Mouse (Mus musculus) hindbrain, embryonic 13.5 days (tissue): Measurements from ENCODE around the gene Edrf1. TPM values are rescaled to one million over a fixed set of nuclear protein-coding genes. Genes with fewer than 3 reads are reported as not detected.
A peak's percentile ranks its signal among the peaks of the same experiment; 100 is the strongest.

Source experiments
- ATAC-seq: fragments of 200-750 bp; cut with Nextera tagmentation; 2 replicates; pipeline ENCODE4 v1.8.0; 2017; ENCODE audit warnings: moderate TSS enrichment; ENCODE audit not compliant: low FRiP score
- H3K27ac ChIP-seq: fragments of 300-500 bp; sonication (generic); 2 replicates; pipeline ENCODE4 v1.5.1; 2015; ENCODE audit warnings: inconsistent platforms, mild to moderate bottlenecking, moderate library complexity
- H3K27me3 ChIP-seq: fragments of 300-500 bp; sonication (generic); 2 replicates; pipeline ENCODE4 v1.6.1; 2015; ENCODE audit warnings: mild to moderate bottlenecking, inconsistent platforms
- H3K36me3 ChIP-seq: fragments of 300-500 bp; sonication (generic); 2 replicates; pipeline ENCODE4 v1.6.1; 2015; ENCODE audit warnings: mild to moderate bottlenecking, inconsistent platforms
- H3K4me1 ChIP-seq: fragments of 300-500 bp; sonication (generic); replicated peaks from 2 replicates; pipeline ENCODE4 v1.6.1; 2015; ENCODE audit warnings: inconsistent platforms
- H3K4me2 ChIP-seq: fragments of 300-500 bp; sonication (generic); 2 replicates; pipeline ENCODE4 v1.6.1; 2015; ENCODE audit warnings: inconsistent platforms, mild to moderate bottlenecking, moderate library complexity
- H3K4me3 ChIP-seq: fragments of 300-500 bp; sonication (generic); 2 replicates; pipeline ENCODE4 v1.5.1; 2015; ENCODE audit warnings: mild to moderate bottlenecking, inconsistent platforms
- H3K9ac ChIP-seq: fragments of 300-500 bp; sonication (generic); 2 replicates; pipeline ENCODE4 v1.6.1; 2015; ENCODE audit warnings: mild to moderate bottlenecking, inconsistent platforms
- H3K9me3 ChIP-seq: fragments of 300-500 bp; sonication (generic); 2 replicates; pipeline ENCODE4 v1.6.1; 2016; ENCODE audit warnings: inconsistent platforms
- WGBS: fragments of 180-500 bp; shearing (Covaris S2); methylation state at CpG from one replicate; pipeline ENCODE4 v1.1.7; 2015; 5-methylcytosine and 5-hydroxymethylcytosine counted together
- polyA plus RNA-seq: library from polyadenylated mRNA; unstranded; fragments of >200 nt; fragmentation: Nextera tagmentation; extraction: Ambion mirVana; gene quantifications from 2 replicates; pipeline ENCODE4 v1.2.1, GENCODE M21; 2015

Gene Edrf1
- polyA plus RNA-seq, 1 experiment from 2014 or later = 23.8 TPM

DNA sequence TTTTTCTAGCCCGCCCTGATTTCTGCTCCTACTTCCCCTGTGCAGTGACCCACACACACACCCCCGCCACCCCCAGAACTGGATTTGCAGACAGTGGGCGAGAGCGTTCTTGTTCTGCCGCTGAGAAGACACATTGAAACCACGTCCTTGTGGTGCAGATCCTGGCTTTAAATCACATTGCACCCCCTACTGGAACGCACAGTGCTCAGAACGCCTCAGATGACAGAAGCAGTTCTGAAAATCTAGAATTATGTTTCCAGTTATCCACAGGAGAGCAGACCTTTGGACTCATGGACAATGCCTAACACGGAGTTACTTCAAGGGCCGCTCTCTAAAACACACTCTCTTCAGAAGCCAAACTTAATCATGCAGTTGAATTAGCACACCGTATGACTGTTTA, 16.6 kb upstream of the Edrf1 start:
- no peaks in the 10 kb centered on the region for H3K27me3 ChIP-seq
- no peak overlapping the region for H3K4me3 ChIP-seq
- WGBS = 49% methylated on average over 11 of the region's 11 CpGs
- ATAC-seq = no peak
- H3K9me3 ChIP-seq = no peaks in the 10 kb centered on the region
- 0 out of 2 replicates have a peak, but pooled peaks cover 5% of the 10 kb centered on the region for H3K4me1 ChIP-seq
- no peak overlapping the region for H3K4me2 ChIP-seq
- no peak overlapping the region for H3K27ac ChIP-seq
- H3K36me3 ChIP-seq = no peaks in the 10 kb centered on the region
- no peak overlapping the region for H3K9ac ChIP-seq

DNA sequence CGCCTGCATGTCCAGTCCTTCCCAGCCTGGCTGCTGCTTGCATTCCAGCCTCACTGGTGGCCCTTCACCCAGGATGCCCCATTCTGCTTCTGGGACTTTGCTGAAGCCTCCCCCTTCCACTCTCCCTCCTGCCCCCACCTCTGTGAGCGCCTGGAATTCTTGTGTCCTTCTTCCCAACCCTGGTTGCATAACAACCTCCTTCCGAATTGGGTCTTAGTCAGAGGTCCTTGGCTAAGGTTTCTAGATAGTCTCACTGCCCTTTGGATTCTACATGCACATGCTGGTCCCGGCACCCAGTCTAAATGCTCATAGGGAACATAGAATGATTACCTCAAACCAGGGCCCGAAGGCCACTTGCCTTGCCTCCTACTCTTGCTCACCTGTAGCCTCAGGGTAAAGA, 14.1 kb upstream of the Edrf1 start:
- WGBS = 87% methylated on average over 5 of the region's 5 CpGs
- H3K4me3 ChIP-seq = no peak overlapping the region
- no peak overlapping the region for H3K4me2 ChIP-seq
- no peaks in the 10 kb centered on the region for H3K27me3 ChIP-seq
- H3K9ac ChIP-seq = no peak overlapping the region
- no peak for ATAC-seq
- H3K9me3 ChIP-seq = no peaks in the 10 kb centered on the region
- H3K27ac ChIP-seq = no peak overlapping the region
- H3K36me3 ChIP-seq = no peaks in the 10 kb centered on the region
- H3K4me1 ChIP-seq = peaks cover 14% of the 10 kb centered on the region

DNA sequence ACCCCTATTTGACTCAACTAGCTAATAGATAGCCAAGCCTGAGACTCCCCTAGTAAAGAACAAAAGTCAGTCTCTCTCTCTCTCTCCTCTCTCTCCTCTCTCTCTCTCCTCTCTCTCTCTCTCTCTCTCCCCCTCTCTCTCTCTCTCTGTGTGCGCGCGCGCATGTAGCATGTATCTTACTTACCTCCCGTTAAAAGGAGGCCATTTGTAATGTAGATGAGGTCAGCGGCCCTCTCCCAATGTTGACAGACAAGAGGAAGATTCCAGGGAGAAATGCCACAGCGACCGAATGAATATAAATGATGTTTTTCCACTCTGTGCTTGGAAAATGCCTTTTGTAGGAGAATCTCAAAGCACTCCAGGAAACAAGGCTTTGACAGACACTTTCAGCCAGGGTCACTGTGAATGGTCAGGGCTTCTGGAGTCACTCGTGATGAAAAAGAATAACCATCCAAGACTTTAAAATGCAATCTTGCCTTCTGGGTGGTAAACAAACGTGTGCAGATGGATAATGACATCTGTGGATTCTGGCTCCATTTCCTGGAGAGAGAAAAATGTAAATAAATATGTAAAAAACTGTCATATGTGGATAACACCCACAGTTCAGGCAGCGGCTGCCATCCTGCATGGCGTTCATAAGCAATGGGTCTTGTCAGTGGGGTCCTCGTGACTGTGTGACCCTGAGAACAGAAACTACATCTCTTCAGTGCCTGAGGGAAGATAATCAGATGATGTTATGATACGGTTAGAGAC, 10.0 kb upstream of the Edrf1 start:
- peak overlapping the region; percentile 66 for H3K27ac ChIP-seq
- no peak overlapping the region for H3K4me3 ChIP-seq
- no peak overlapping the region for H3K4me2 ChIP-seq
- H3K36me3 ChIP-seq = no peaks in the 10 kb centered on the region
- ATAC-seq = no peak
- H3K9me3 ChIP-seq = no peaks in the 10 kb centered on the region
- no peak overlapping the region for H3K9ac ChIP-seq
- H3K27me3 ChIP-seq = no peaks in the 10 kb centered on the region
- H3K4me1 ChIP-seq = peaks cover 9% of the 10 kb centered on the region
- 23% methylated on average over 14 of the region's 14 CpGs for WGBS

DNA sequence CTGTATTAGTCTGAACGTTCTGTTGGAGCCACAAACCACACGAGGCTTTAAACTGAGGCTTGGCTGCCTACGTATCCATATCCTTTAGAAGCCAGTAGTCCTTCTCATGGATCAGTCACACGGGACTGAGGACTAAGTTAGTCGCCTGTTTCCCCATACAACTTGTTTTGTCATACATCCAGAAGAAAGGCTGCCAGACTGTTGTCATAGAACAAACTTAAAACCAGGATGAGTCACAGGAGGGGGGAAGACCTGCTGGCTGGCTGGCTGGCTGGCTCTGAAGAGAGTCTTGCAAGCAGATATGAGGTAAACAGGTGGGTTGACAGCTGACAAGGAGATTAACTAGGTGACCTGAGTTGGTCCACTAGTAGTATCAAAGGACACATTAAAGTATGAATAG, 6.5 kb upstream of the Edrf1 start:
- Histone ChIP-seq H3K27me3 (no peaks in the 10 kb centered on the region), H3K9me3 (no peaks in the 10 kb centered on the region), H3K36me3 (no peaks in the 10 kb centered on the region), H3K4me2 (no peak overlapping the region), H3K4me1 (peaks cover 9% of the 10 kb centered on the region), H3K4me3 (no peak overlapping the region), H3K27ac (no peak overlapping the region), H3K9ac (no peak overlapping the region)
- 88% methylated on average over 5 of the region's 5 CpGs for WGBS
- ATAC-seq = no peak

DNA sequence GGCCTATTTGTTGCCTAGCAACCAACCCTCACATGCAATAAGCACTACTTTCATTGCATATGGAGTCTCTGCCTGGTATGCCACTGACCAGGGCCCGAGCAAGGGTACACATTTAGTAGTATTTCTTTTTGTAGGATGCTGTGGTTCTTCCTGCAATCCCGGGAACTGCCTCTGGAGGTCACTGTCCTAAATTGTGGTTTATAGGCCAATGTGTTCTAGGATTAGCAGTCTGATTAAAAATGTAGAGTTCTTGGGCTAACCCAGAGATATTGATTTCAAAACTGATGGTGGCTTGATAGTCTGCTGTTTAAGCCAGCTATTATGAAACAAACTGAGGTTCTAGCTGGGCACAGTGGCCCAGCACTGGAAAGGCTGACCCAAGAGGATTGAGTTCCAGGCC, 4.9 kb upstream of the Edrf1 start:
- Histone ChIP-seq H3K9ac (no peak overlapping the region), H3K9me3 (no peaks in the 10 kb centered on the region), H3K4me2 (no peak overlapping the region), H3K36me3 (no peaks in the 10 kb centered on the region), H3K27me3 (no peaks in the 10 kb centered on the region), H3K4me1 (peaks cover 5% of the 10 kb centered on the region), H3K27ac (no peak overlapping the region), H3K4me3 (no peak overlapping the region)
- no peak for ATAC-seq
- 19% methylated on average over 2 of the region's 2 CpGs for WGBS

DNA sequence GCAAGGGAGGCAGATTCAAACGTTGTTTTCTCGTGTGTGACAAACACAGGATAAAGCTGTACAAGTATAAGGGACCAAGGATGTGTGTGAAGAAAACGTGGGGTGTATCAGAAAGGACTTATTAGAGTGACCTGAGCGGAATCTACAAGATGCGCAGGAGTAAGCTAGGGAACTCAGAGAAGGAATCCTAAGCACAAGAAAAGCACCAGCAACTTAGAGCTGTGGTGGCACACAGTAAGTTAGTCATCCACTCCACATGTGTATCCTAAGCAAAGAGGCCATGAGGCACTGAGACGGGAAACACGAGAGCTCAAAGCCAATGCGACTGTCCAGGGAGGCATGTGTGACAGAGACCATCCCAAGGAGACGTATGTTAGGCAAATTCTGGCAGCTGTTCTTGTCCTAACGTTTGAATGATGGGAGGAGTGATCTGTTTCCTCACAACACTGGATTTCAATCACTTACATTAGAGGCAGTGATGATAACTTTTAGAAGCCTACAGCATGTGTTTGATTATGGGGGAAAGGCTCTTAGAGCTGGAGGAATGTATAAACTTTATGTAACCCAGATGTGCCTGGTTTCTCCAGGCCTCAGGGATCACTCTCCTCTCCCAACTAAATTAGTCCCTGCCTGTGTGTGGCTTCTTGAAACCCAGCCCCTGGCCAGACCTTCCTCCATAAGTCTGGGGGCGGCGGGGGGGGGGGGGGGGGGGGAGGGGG, 2.3 kb upstream of the Edrf1 start:
- no peaks in the 10 kb centered on the region for H3K27me3 ChIP-seq
- H3K4me2 ChIP-seq = no peak overlapping the region
- no peak for ATAC-seq
- H3K27ac ChIP-seq = no peak overlapping the region
- peaks cover 3% of the 10 kb centered on the region; the same call in 1 of the 2 replicates for H3K36me3 ChIP-seq
- H3K9me3 ChIP-seq = no peaks in the 10 kb centered on the region
- no peak overlapping the region for H3K4me3 ChIP-seq
- 0 out of 2 replicates have a peak overlapping the region, but pooled peaks have one; percentile 8 for H3K9ac ChIP-seq
- peaks cover 13% of the 10 kb centered on the region for H3K4me1 ChIP-seq
- WGBS = 61% methylated on average over 10 of the region's 12 CpGs

DNA sequence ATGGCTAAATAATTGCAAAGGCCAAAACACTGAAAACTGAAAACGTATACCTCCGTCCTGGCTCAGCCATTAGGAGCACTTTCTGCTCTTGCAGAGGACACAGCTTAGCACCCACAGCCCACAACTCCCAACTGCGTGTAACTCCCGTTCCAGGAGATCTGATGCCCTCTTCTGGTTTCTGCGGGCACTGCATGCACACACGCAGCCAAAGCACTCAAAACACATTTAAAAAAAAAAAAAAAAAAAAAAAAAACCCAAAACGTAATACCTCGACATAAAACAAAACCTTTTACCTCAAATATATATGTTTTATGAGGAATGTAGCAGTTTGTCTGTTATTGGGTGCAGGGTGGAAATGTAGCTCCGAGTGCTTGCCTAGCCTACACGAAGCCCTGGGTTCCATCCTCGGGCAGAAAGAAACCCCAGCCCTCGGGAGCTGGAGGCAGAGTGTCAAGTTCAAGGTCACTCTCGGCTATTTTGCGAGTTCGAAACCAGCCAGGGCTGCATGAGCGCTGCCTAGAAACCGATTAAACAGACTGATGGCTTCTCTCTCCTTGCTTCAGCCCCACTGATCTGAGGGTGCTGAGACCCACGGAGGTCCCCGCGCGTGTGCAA, 498 bp upstream of the Edrf1 start:
- Histone ChIP-seq H3K36me3 (peaks cover 15% of the 10 kb centered on the region), H3K9me3 (no peaks in the 10 kb centered on the region), H3K4me3 (peak overlapping the region; percentile 76), H3K27me3 (no peaks in the 10 kb centered on the region), H3K4me1 (peaks cover 15% of the 10 kb centered on the region), H3K27ac (peak overlapping the region; percentile 94), H3K4me2 (peak overlapping the region; percentile 65), H3K9ac (peak overlapping the region; percentile 92)
- peak; percentile 50 for ATAC-seq
- 2% methylated on average over 21 of the region's 21 CpGs for WGBS

DNA sequence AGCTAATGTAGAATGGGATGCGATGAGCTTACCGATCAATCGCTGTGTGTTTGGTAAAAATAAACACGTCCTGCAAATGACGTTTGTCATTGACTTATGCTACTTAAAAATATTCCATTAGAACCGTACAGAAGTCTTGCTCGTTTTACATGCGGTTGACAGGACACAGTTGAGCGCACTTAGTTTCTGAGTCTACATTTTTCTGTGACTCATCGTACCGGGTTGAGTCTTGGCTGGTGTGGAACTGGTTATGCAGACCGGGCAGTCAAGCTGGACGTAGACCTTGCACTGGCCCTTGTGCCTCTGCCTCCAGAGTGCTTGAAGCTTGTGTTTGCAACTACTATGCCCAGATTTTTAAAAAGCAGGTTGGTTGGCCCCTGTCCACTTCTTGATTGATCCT, 963 bp downstream of the Edrf1 start:
- no peak overlapping the region for H3K27ac ChIP-seq
- peak overlapping the region; percentile 76 for H3K4me3 ChIP-seq
- H3K9ac ChIP-seq = peak overlapping the region; percentile 92
- no peaks in the 10 kb centered on the region for H3K9me3 ChIP-seq
- H3K36me3 ChIP-seq = peaks cover 30% of the 10 kb centered on the region
- 14% methylated on average over 13 of the region's 13 CpGs for WGBS
- peaks cover 15% of the 10 kb centered on the region for H3K4me1 ChIP-seq
- ATAC-seq = no peak
- H3K4me2 ChIP-seq = peak overlapping the region; percentile 92
- no peaks in the 10 kb centered on the region for H3K27me3 ChIP-seq

DNA sequence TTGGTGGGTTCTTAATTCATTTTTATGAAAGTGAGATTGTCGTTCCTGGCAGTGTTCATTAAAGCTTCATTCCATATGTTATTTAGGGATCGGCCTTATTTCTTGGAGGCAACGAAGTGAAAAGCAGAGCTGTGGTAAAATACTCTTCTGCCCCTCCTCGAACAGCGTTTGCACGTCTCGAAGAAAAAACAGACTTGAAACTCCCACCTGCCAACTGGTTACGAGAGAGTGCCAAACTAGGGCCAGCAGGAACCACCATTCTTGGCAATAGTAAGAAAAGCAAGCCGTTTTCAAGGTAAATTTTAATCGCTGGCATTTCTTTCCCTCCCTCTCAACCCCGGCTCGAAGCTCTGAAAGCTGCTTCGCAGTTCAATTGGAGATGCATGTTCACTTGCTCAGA, 1.5 kb downstream of the Edrf1 start:
- H3K4me1 ChIP-seq = peaks cover 15% of the 10 kb centered on the region
- 91% methylated on average over 13 of the region's 13 CpGs for WGBS
- peaks cover 35% of the 10 kb centered on the region for H3K36me3 ChIP-seq
- H3K4me2 ChIP-seq = peak overlapping the region; percentile 92
- no peak for ATAC-seq
- peak overlapping the region; percentile 76 for H3K4me3 ChIP-seq
- H3K9me3 ChIP-seq = no peaks in the 10 kb centered on the region
- peak overlapping the region; percentile 92; the same call in 1 of the 2 replicates for H3K9ac ChIP-seq
- H3K27ac ChIP-seq = no peak overlapping the region
- no peaks in the 10 kb centered on the region for H3K27me3 ChIP-seq

DNA sequence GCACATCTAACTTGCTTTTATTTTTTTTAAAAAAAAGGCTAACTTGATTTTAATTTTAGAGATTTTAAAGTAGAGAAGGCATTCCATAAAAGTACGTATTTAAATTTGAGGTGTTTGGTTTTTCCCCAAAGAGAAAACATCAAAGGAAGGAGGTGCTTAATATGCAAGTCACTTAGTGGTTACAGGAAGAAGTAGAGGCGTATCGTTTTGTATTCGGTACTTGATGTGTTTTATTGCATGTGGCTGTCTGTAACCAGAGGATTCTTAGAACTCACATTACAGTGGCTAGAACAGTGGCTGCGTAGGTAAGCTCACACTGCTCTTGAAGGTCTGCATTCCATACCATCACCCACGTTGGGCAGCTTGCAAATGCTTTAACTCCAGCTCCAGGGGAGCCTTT, 8.4 kb downstream of the Edrf1 start:
- Histone ChIP-seq H3K27ac (no peak overlapping the region), H3K4me3 (no peak overlapping the region), H3K9ac (no peak overlapping the region), H3K4me1 (no peaks in the 10 kb centered on the region), H3K9me3 (no peaks in the 10 kb centered on the region), H3K27me3 (no peaks in the 10 kb centered on the region), H3K36me3 (peaks cover 91% of the 10 kb centered on the region), H3K4me2 (no peak overlapping the region)
- WGBS = 93% methylated on average over 6 of the region's 6 CpGs
- ATAC-seq = no peak

DNA sequence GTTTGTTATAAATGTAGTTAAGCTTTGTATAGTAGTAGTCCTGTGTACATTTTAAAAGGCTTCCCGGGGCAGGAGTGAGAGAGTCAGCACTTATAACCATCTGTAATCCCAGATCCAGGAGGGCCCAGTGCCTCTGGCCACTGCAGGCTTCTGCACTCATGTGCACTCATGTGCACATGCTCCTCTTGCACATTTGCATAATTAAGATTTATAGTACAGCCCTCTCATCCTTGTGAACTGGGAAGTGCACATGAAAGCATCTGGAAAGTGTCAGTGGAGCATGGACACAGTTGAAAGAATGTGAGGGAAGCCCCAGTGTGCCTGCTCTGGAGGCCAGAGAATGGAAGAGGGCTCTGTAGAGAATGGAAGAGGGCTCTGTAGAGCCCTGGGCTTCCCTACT, 25.1 kb downstream of the Edrf1 start:
- no peak for ATAC-seq
- Histone ChIP-seq H3K9me3 (no peaks in the 10 kb centered on the region), H3K4me2 (no peak overlapping the region), H3K27me3 (no peaks in the 10 kb centered on the region), H3K4me1 (no peaks in the 10 kb centered on the region), H3K36me3 (peaks cover 96% of the 10 kb centered on the region), H3K4me3 (no peak overlapping the region), H3K9ac (no peak overlapping the region), H3K27ac (no peak overlapping the region)
- WGBS = 69% methylated on average over 1 of the region's 1 CpGs

DNA sequence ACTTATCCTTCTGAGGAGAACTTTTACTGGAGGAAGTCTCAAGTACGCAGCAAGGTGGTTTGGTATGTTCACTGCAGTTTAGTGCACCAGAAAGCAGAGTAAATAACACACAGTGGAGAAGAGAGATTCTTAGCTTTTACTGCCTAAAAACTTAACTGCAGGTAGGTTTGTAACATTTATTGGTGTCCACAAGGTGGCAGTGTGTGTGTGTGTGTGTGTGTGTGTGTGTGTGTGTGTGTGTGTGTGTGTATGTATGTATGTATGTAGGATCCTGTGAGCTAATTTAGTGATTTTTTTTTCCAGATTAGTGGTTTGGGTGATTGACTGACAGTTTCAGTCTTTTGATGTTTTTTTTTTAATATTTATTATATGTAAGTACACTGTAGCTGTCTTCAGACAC, 31.7 kb downstream of the Edrf1 start:
- H3K36me3 ChIP-seq = peaks cover 95% of the 10 kb centered on the region
- H3K27me3 ChIP-seq = no peaks in the 10 kb centered on the region
- H3K9me3 ChIP-seq = no peaks in the 10 kb centered on the region
- no peaks in the 10 kb centered on the region for H3K4me1 ChIP-seq
- 100% methylated on average over 1 of the region's 1 CpGs for WGBS
- H3K4me3 ChIP-seq = no peak overlapping the region
- H3K9ac ChIP-seq = no peak overlapping the region
- no peak overlapping the region for H3K4me2 ChIP-seq
- no peak for ATAC-seq
- H3K27ac ChIP-seq = no peak overlapping the region
